Mouse (Mus musculus): Measurements from ENCODE around the gene Gm45062. TPM values are rescaled to one million over a fixed set of nuclear protein-coding genes. Genes with fewer than 3 reads are reported as not detected.

Gm45062 gene
- polyA plus RNA-seq, 1 experiment from 2014 or later = 12.1 TPM

DNA sequence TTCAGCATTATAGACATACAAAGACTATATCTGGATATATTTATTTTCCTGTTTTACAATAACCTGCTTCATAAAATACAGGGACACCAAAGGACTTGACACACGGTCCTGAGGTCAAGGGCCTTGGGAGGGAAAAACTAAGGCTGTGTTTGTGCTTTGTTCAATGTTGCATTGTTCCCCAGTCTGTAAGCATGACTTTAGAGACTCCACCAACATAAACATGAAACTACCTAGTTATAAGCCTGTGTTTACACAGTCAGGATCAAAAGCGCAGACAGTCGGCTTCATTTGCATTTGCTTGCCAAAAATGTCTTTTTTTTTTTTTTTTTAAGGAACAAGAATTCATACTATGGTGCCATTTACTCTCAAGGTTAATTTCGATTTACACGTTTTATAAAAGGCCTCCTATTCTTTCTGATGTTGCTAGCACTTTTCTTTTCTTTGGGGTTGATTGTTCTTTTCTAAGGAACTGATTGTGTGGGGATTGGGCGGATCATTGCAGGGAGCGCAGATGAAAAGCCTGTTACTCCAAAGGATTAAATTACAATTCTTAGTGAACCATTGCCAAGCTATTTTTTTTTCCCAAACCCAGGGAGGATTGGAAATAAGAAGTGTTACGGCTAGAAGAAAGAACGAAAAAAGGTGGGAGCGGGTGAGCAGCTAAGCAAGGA lies 208.6 kb downstream of the Gm45062 start:
- peaks cover 37% of the 10 kb centered on the region for H3K4me1 ChIP-seq (replicated peaks; ENCODE audit: control insufficient read depth, insufficient read depth, low read length)
- no peak overlapping the region for H3K4me2 ChIP-seq (ENCODE audit: low read depth, low read length)
- no peak overlapping the region for H3K4me3 ChIP-seq (ENCODE audit: low read length)
- WGBS = 54% methylated on average over 10 of the region's 10 CpGs
- H3K9me3 ChIP-seq (ENCODE audit: control insufficient read depth, low read length) = no peaks in the 10 kb centered on the region
- no peaks in the 10 kb centered on the region for H3K36me3 ChIP-seq (ENCODE audit: control insufficient read depth, insufficient read depth, low read length)
- ATAC-seq (ENCODE audit: low read depth) = no peak
- no peaks in the 10 kb centered on the region for H3K27me3 ChIP-seq (ENCODE audit: control insufficient read depth, insufficient read depth, low read depth, low read length)
- peak overlapping the region; percentile 5; the same call in 1 of the 2 replicates for H3K27ac ChIP-seq (ENCODE audit: low read length)
- H3K9ac ChIP-seq (ENCODE audit: low read length) = no peak overlapping the region

DNA sequence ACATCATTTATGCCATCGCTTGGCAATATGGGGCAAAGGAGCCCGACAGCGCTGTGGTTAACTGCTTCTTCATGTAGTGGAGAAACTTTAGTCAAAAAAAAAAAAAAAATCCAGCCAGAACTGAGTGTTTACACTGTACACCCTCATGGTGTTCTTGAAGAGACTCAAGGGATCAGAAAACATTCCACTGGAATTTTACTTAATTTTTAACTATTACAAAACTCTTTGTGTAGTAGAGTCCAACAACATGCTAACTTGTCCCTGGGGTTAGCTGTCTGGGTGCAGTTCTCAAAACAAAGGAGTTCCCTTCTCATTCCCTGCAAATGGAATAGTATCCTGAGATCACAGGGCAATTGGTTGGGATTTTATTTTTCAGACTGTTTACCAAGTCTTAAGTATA lies 210.7 kb downstream of the Gm45062 start:
- peak; percentile 72 for ATAC-seq (ENCODE audit: low read depth)
- peak overlapping the region; percentile 67 for H3K27ac ChIP-seq (ENCODE audit: low read length)

DNA sequence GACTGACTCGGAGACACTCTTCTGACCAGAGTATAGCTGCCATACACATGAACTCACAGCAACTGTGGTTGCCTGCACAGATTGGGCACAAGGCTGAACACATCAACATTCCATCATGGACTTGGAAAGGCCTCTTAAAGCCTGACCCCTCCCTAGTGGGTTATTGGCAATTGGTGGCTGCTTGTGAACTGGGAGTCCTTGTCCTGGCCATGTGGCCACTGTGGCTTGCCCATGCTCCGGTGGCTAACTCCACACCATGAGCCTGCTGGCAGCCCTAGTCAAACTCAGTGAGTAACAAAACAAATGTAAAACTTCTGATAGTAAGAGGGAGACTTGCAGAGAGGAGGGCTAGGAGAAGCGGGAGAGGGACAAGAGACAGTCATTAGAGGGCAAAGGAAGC lies 212.9 kb downstream of the Gm45062 start:
- H3K36me3 ChIP-seq (ENCODE audit: control insufficient read depth, insufficient read depth, low read length) = no peaks in the 10 kb centered on the region
- H3K27ac ChIP-seq (ENCODE audit: low read length) = no peak overlapping the region; the same call in 1 of the 2 replicates
- H3K27me3 ChIP-seq (ENCODE audit: control insufficient read depth, insufficient read depth, low read depth, low read length) = no peaks in the 10 kb centered on the region
- no peak overlapping the region for H3K4me3 ChIP-seq (ENCODE audit: low read length)
- ATAC-seq (ENCODE audit: low read depth) = no peak
- peaks cover 49% of the 10 kb centered on the region for H3K4me1 ChIP-seq (replicated peaks; ENCODE audit: control insufficient read depth, insufficient read depth, low read length)
- H3K4me2 ChIP-seq (ENCODE audit: low read depth, low read length) = no peak overlapping the region
- no peaks in the 10 kb centered on the region for H3K9me3 ChIP-seq (ENCODE audit: control insufficient read depth, low read length)
- 67% methylated on average over 3 of the region's 3 CpGs for WGBS
- H3K9ac ChIP-seq (ENCODE audit: low read length) = no peak overlapping the region

More for the DNA sequence above, 210.7 kb downstream of the Gm45062 start:
- 46% methylated on average over 3 of the region's 3 CpGs for WGBS
- no peak overlapping the region for H3K4me3 ChIP-seq (ENCODE audit: low read length)
- peaks cover 55% of the 10 kb centered on the region for H3K4me1 ChIP-seq (replicated peaks; ENCODE audit: control insufficient read depth, insufficient read depth, low read length)
- H3K27me3 ChIP-seq (ENCODE audit: control insufficient read depth, insufficient read depth, low read depth, low read length) = no peaks in the 10 kb centered on the region
- no peaks in the 10 kb centered on the region for H3K36me3 ChIP-seq (ENCODE audit: control insufficient read depth, insufficient read depth, low read length)
- no peak overlapping the region for H3K4me2 ChIP-seq (ENCODE audit: low read depth, low read length)
- H3K9ac ChIP-seq (ENCODE audit: low read length) = no peak overlapping the region
- no peaks in the 10 kb centered on the region for H3K9me3 ChIP-seq (ENCODE audit: control insufficient read depth, low read length)

DNA sequence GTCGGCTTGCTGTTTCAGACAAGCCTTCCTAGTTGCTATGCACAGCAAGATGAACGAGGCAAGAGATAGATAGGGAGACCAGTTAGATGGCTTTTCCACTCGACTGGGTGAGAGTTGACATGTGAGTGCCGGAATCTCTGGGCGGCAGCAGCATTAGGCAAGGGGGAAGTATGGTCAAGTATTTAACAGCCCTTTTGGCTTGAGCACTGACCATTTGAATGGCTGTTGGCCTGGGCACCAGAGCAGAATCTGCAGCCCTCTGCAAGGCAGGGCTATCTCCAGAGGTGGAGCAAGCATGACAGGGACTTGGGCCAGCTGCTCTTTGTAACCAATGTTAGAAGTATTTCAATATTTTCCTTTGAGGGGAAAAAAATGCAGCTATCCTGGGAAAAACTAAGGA lies 213.7 kb downstream of the Gm45062 start:
- ATAC-seq (ENCODE audit: low read depth) = peak; percentile 70
- Histone ChIP-seq H3K4me2 (ENCODE audit: low read depth, low read length) (0 out of 2 replicates have a peak overlapping the region, but pooled peaks have one; percentile 12), H3K27ac (ENCODE audit: low read length) (peak overlapping the region; percentile 86), H3K9ac (ENCODE audit: low read length) (no peak overlapping the region), H3K36me3 (ENCODE audit: control insufficient read depth, insufficient read depth, low read length) (no peaks in the 10 kb centered on the region), H3K9me3 (ENCODE audit: control insufficient read depth, low read length) (no peaks in the 10 kb centered on the region), H3K4me1 (replicated peaks; ENCODE audit: control insufficient read depth, insufficient read depth, low read length) (peaks cover 41% of the 10 kb centered on the region), H3K4me3 (ENCODE audit: low read length) (no peak overlapping the region), H3K27me3 (ENCODE audit: control insufficient read depth, insufficient read depth, low read depth, low read length) (no peaks in the 10 kb centered on the region)
- 7% methylated on average over 5 of the region's 5 CpGs for WGBS

DNA sequence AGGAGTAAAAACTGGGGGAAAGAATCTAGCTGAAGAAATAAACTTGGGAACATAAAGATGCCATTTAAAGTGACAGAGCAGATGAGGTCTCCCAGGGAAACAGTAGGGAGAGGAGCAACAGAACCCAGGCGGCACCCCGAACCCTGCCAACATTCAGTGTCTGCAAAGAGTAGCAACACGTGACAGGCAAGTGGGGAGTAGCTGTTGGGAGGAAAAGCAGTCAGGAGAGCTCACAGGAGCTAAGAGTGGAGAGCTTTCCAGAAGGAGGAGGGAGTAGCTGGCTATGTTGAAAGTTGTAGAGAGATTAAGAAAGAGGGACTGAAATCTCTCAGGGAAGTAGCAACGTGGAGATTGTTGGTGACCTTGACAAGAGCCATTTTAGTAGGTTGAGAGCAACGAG lies 214.2 kb downstream of the Gm45062 start:
- 25% methylated on average over 5 of the region's 5 CpGs for WGBS
- H3K27ac ChIP-seq (ENCODE audit: low read length) = peak overlapping the region; percentile 86

DNA sequence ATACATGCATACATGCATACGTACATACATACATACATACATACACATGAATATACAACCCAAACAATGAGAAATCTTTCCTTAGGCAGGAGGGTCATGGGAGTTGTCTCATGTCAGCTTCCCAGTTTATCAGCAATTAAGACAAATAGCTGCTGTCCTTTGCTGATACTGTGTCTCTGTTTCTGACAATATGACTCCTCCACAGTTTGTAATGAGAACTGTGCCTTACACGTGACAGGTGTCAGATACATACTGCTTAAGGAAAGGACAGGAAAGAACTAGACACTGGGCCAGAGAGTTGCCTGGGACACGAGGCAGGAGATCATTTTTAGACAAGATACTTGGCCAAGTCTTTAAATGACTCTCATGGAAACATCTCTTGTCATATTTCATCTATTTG lies 215.1 kb downstream of the Gm45062 start:
- H3K27ac ChIP-seq (ENCODE audit: low read length) = 0 out of 2 replicates have a peak overlapping the region, but pooled peaks have one; percentile 7
- no peaks in the 10 kb centered on the region for H3K36me3 ChIP-seq (ENCODE audit: control insufficient read depth, insufficient read depth, low read length)
- H3K4me3 ChIP-seq (ENCODE audit: low read length) = no peak overlapping the region
- WGBS = 59% methylated on average over 3 of the region's 3 CpGs
- H3K9me3 ChIP-seq (ENCODE audit: control insufficient read depth, low read length) = no peaks in the 10 kb centered on the region
- ATAC-seq (ENCODE audit: low read depth) = no peak
- no peak overlapping the region for H3K4me2 ChIP-seq (ENCODE audit: low read depth, low read length)
- H3K9ac ChIP-seq (ENCODE audit: low read length) = no peak overlapping the region
- H3K27me3 ChIP-seq (ENCODE audit: control insufficient read depth, insufficient read depth, low read depth, low read length) = no peaks in the 10 kb centered on the region
- peaks cover 37% of the 10 kb centered on the region for H3K4me1 ChIP-seq (replicated peaks; ENCODE audit: control insufficient read depth, insufficient read depth, low read length)

More for the DNA sequence above, 214.2 kb downstream of the Gm45062 start:
- H3K4me2 ChIP-seq (ENCODE audit: low read depth, low read length) = no peak overlapping the region
- no peak overlapping the region for H3K4me3 ChIP-seq (ENCODE audit: low read length)
- no peaks in the 10 kb centered on the region for H3K27me3 ChIP-seq (ENCODE audit: control insufficient read depth, insufficient read depth, low read depth, low read length)
- ATAC-seq (ENCODE audit: low read depth) = peak; percentile 62
- H3K9ac ChIP-seq (ENCODE audit: low read length) = no peak overlapping the region
- H3K4me1 ChIP-seq (replicated peaks; ENCODE audit: control insufficient read depth, insufficient read depth, low read length) = peaks cover 38% of the 10 kb centered on the region
- no peaks in the 10 kb centered on the region for H3K36me3 ChIP-seq (ENCODE audit: control insufficient read depth, insufficient read depth, low read length)
- H3K9me3 ChIP-seq (ENCODE audit: control insufficient read depth, low read length) = no peaks in the 10 kb centered on the region

DNA sequence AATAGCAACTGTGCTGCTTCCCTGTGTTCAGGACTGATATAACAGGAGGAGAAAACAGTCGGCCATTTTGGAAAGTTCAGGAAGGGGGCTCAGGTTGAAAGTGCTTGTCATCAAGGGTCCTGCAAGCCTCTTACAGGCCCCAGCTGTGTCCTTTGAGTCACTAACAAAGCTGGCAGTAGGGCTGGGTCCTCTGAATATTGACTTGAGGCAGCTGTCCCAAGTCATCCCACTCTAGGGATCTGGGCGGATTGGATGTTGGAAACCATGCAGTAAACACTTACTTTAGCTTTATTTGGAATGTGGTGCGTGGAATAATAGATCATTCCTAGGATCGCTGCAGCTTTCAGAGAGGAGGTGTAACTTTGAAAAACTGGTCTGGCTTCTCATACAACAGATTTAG lies 215.6 kb downstream of the Gm45062 start:
- Histone ChIP-seq H3K36me3 (ENCODE audit: control insufficient read depth, insufficient read depth, low read length) (no peaks in the 10 kb centered on the region), H3K4me3 (ENCODE audit: low read length) (no peak overlapping the region), H3K9ac (ENCODE audit: low read length) (no peak overlapping the region), H3K4me2 (ENCODE audit: low read depth, low read length) (no peak overlapping the region), H3K27me3 (ENCODE audit: control insufficient read depth, insufficient read depth, low read depth, low read length) (no peaks in the 10 kb centered on the region), H3K9me3 (ENCODE audit: control insufficient read depth, low read length) (no peaks in the 10 kb centered on the region), H3K4me1 (replicated peaks; ENCODE audit: control insufficient read depth, insufficient read depth, low read length) (peaks cover 34% of the 10 kb centered on the region), H3K27ac (ENCODE audit: low read length) (0 out of 2 replicates have a peak overlapping the region, but pooled peaks have one; percentile 7)
- WGBS = 45% methylated on average over 4 of the region's 4 CpGs
- ATAC-seq (ENCODE audit: low read depth) = peak; percentile 47

DNA sequence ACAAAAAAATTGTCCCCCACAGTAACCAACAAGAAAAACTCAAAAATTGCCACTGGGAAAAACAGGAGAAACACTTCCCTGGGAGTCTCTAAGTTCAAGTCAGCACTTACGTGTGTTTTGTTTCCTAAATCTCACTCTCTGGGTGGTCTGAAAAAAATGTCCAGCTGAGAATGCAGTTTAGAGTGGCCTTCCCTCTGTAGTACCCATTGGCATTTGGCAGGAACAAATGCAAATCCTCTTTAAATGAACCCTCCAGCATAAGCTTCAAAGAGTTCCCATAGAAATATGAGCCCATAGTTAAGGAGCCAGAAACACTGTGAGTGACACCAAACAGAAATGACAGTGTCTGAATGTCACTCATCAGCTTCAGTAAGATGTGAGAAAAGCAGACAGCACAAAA lies 219.9 kb downstream of the Gm45062 start:
- H3K4me1 ChIP-seq (replicated peaks; ENCODE audit: control insufficient read depth, insufficient read depth, low read length) = peaks cover 10% of the 10 kb centered on the region
- H3K27ac ChIP-seq (ENCODE audit: low read length) = no peak overlapping the region
- ATAC-seq (ENCODE audit: low read depth) = peak; percentile 67; the same call in 1 of the 2 replicates
- H3K36me3 ChIP-seq (ENCODE audit: control insufficient read depth, insufficient read depth, low read length) = no peaks in the 10 kb centered on the region
- WGBS = 32% methylated on average over 1 of the region's 1 CpGs
- H3K4me3 ChIP-seq (ENCODE audit: low read length) = no peak overlapping the region
- no peak overlapping the region for H3K9ac ChIP-seq (ENCODE audit: low read length)
- H3K4me2 ChIP-seq (ENCODE audit: low read depth, low read length) = no peak overlapping the region
- no peaks in the 10 kb centered on the region for H3K27me3 ChIP-seq (ENCODE audit: control insufficient read depth, insufficient read depth, low read depth, low read length)
- no peaks in the 10 kb centered on the region for H3K9me3 ChIP-seq (ENCODE audit: control insufficient read depth, low read length)

DNA sequence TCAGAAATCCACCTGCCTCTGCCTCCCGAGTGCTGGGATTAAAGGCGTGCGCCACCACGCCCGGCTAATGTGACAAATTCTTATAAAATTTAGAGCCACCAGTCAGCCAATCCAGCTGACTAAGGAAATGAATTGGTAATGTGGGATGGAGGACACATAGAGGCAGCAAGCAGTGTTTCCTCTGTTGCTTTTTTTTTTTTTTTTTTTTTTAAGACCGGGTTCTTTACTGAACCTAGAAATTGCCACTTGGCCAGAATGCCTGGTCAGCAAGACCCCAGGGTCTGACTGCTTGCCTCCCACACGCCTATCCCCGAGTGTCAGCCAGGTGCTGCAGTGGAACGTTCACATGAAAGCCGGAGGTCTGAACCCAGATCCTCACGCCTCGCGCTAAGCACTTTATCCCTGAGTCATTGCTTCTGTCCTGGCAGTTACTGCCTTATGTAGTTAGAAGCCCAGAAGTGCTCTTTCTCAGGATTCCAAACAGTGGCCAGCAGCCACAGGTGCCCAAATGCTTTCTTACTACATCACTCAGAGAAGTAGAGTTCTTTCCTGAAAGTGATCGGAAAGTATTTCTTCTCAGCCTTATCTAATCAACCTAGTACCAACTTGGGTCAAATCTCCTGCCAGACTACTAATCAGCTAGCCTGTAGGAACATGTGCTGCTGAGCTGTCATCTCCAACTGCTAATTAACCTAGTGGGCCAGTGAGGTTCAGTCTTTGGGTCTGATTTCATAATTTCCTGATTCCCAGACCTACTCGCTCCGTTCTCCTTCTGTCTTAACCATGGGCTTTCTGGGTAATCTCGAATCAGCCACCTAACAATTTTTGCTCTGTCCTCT lies 225.4 kb downstream of the Gm45062 start:
- no peak for ATAC-seq (ENCODE audit: low read depth)
- no peak overlapping the region for H3K9ac ChIP-seq (ENCODE audit: low read length)
- H3K4me2 ChIP-seq (ENCODE audit: low read depth, low read length) = no peak overlapping the region
- WGBS = 84% methylated on average over 17 of the region's 17 CpGs
- no peaks in the 10 kb centered on the region for H3K36me3 ChIP-seq (ENCODE audit: control insufficient read depth, insufficient read depth, low read length)
- no peak overlapping the region for H3K4me3 ChIP-seq (ENCODE audit: low read length)
- H3K27me3 ChIP-seq (ENCODE audit: control insufficient read depth, insufficient read depth, low read depth, low read length) = no peaks in the 10 kb centered on the region
- H3K9me3 ChIP-seq (ENCODE audit: control insufficient read depth, low read length) = no peaks in the 10 kb centered on the region
- no peak overlapping the region for H3K27ac ChIP-seq (ENCODE audit: low read length)
- H3K4me1 ChIP-seq (replicated peaks; ENCODE audit: control insufficient read depth, insufficient read depth, low read length) = no peaks in the 10 kb centered on the region; the same call in none of the 2 replicates
